Mouse (Mus musculus): Measurements from ENCODE around the gene Plppr4. TPM values are rescaled to one million over a fixed set of nuclear protein-coding genes. Genes with fewer than 3 reads are reported as not detected.

Plppr4 gene
- polyA plus RNA-seq, 1 experiment = 1.5 TPM

GRCm38 (mm10) chr3:117294308-117294925, 66.3 kb downstream of the Plppr4 start:
- no peak for DNase-seq (ENCODE audit: low read depth)

Other genes starting within 250 kb of the Plppr4 start
- gene Plppr5, start 214.0 kb upstream of the Plppr4 start, polyA plus RNA-seq (2012; rRNA removed) = 0.03 TPM in 1 of 2 replicates, not detected in the other

Measured in gonadal fat pad, adult 2 months (tissue).